Mouse (Mus musculus) bone marrow macrophage, adult 2 months (primary cell): ENCODE data around the gene Gnb1l.

Experiments used
- CTCF ChIP-seq: IDR thresholded peaks from 2 replicates; pipeline ENCODE4 v1.5.1; 2012; ENCODE audit warnings: low read depth, mild to moderate bottlenecking, low read length, moderate library complexity
- POLR2A ChIP-seq: IDR thresholded peaks from 2 replicates; pipeline ENCODE4 v1.6.1; 2012; ENCODE audit warnings: mild to moderate bottlenecking, low read depth, low read length, borderline replicate concordance

- no peak for TF ChIP-seq POLR2A
- no peak for TF ChIP-seq CTCF
Observed at GRCm38 (mm10) chr16:18586906-18587546, 88.5 kb downstream of the Gnb1l start.
